Mouse (Mus musculus) layer of hippocampus, postnatal 25 days (tissue): ENCODE data around the gene Pid1. TPM values are rescaled to one million over a fixed set of nuclear protein-coding genes. Genes with fewer than 3 reads are reported as not detected.
"Not testable (repeated sequence)": the region's sequence is repeated elsewhere in the genome, so short reads cannot be mapped to it uniquely, and the experiment has no call there.

ENCODE experiments used
- DNase-seq, 2 experiments: peaks; one replicate each; pipeline ENCODE4 v3.0.0; 2022; ENCODE audit warnings: mixed read lengths in 2 of 2, low spot score in 1 of 2; ENCODE audit errors: extremely low spot score in 1 of 2
- total RNA-seq, 2 experiments: library from RNA; stranded (reverse); gene quantifications; 2 replicates each; pipeline ENCODE4 v1.2.3; 2021

The Pid1 gene
- total RNA-seq, 2 experiments from 2014 or later: 30.9 to 36.8 TPM

GRCm38 (mm10) chr1:84278359-84279255, 85.4 kb downstream of the Pid1 start:
- no peak for DNase-seq

GRCm38 (mm10) chr1:84272951-84273350, 91.0 kb downstream of the Pid1 start:
- DNase-seq: no peak

GRCm38 (mm10) chr1:84271712-84272200, 92.2 kb downstream of the Pid1 start:
- DNase-seq: no peak

DNA sequence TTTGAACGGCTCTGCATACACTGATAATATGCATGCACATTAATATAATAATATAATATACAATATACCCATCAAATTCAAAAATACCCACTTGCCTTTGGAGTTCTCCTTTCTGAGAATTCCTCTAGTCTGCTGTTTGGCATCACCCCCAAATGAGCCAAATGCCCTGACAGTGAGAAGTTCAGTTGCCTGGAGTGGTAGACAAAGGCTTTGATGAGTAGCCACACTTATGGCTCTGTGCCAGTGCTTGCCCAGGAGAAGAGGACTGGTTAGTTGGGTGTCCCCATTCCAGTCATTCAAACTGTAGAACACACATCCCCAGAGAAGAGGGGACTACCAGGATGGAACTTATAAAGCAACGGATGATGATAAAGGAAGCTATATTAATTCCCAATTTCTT, 106.3 kb downstream of the Pid1 start:
- DNase-seq: no peak

DNA sequence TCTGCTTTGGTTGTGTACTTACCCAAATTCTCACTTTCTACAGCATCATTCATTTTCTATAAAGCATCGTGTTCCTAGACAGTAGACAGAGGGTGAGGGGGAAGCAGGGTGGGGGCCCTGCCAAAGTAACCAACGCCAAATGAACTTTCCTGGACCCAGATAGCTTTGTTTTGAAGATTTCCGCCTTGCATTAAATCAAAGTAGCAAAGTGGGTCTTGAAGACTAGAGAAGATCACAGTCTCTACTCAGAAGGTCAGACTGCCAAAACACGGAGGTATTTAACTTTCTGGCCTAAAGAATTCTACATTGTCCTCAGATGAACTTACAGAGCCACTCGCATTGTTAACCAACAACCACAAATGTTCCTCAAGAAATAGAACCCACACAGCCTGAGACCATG, 109.6 kb downstream of the Pid1 start:
- DNase-seq: no peak

DNA sequence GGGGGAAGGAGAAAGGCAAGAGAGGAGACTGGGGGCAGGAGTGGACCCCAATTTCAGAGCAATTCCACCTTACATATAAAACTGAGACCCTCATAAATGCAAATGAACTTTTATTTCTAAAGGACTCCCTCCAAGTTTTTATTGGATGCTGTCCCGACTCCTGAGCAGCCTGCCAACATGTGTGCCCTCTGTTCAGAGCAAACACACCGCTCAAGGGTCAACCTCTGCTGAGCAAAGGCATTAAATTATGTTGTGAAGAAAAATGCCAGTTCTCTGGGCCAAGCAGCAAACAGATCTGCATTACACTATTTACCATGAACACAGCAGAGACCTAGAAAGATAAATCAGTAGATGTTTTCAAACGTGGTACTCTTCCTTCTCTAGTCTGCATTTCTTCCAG, 110.1 kb downstream of the Pid1 start:
- no peak for DNase-seq

GRCm38 (mm10) chr1:84251205-84251604, 112.8 kb downstream of the Pid1 start:
- no peak for DNase-seq

DNA sequence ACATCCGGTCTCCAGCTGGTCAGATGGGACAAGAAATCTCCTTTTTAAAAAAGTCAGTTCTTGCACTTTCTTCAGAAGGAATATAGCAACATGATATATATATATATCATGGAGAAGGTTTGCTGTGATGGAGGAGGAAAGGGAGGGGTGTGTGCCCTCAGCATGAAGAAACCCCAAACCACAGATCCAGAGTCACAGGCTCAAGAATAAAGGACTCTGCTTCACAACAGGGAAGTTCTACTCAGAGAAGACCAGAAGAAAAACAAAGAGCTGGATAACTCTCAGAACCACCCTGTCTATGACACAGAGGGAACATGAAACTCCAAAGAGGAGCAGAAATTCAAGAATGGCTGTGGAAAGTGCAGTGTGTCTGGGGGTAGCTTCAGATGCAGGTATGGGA, 113.2 kb downstream of the Pid1 start:
- DNase-seq: no peak

GRCm38 (mm10) chr1:84249772-84250338, 114.1 kb downstream of the Pid1 start:
- no peak for DNase-seq

- peak in 1 of 2 experiments; percentile 32 for DNase-seq
Measured at GRCm38 (mm10) chr1:84247111-84247510, 116.9 kb downstream of the Pid1 start.

GRCm38 (mm10) chr1:84241192-84241828, 122.7 kb downstream of the Pid1 start:
- no peak for DNase-seq

GRCm38 (mm10) chr1:84240203-84240602, 123.8 kb downstream of the Pid1 start:
- no peak for DNase-seq

DNA sequence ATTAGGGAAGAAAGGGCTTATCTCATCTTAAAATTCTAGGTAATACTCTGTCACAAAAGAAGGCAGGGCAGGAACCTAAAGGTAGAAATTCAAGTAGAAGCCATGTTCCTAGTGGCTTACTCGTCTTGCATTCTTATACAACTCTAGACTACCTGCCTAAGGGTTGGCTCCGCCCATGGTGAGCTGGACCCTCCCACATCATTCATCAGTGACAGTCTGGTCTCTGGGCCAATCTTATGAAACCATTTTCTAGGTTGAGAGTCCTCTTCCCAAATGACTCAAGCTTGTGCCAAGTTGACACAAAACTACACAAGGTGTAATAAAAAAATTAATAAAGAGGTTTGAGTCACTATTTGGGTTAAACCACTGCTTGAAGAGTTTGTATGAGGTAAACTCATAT, 133.5 kb downstream of the Pid1 start:
- no peak for DNase-seq

- no peak for DNase-seq
Measured at GRCm38 (mm10) chr1:84225626-84226025, 138.4 kb downstream of the Pid1 start.

GRCm38 (mm10) chr1:84222051-84222450, 141.9 kb downstream of the Pid1 start:
- DNase-seq: no peak

DNA sequence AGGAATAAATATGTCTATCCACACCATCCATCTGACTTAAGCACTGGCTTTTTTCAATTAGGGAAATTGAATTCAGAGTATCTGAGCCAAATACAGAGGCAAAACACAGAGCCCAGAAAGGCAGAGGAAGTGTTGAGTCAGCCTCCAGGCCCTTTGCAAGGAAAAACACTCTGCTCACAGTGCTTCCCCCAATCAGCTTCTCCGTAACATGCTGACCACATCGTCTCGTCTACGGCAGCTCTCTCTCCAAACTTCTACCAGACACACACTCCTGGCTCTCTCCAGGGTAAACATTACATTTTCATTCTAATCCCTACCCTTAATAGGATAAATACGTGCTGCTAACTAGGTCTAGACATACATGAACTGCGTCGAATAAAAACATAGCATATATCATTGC, 145.4 kb downstream of the Pid1 start:
- no peak for DNase-seq

DNA sequence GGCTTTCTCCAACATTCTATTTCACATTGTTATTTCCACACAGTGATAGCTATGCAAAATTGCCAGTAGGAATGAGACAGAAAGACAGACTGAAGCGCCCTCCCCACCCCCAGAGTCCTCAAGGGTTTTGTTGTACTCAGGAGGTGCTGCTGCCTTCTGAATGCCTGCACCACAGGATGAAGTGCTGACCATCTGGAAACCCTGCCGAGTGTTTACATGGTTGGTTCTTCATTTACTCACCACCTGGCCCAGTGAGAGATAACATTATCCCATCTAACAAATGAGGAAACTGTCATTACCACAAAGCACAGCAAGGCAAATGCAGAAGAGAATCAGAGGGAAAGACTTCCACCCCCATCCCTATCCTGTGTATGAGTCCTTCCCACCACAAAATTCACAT, 146.2 kb downstream of the Pid1 start:
- no peak for DNase-seq

DNA sequence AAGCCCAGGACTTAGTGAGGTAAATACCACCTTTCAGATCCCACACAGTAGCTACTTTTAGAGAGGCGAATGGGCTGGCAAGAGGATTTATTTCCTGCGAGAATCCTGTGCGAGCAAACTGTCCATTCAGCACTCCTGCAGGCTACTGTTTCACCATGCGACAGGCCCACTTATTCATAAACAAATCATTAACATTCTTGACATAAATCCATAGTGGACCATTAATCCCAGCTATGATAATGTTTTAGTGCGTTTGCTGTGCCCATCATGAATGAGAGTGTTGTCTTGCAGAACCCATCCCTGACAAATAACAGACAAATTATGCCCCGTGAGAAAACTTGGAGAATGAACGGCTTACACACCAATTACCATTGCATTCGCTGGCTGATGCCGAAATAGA, 152.5 kb downstream of the Pid1 start:
- no peak for DNase-seq

DNA sequence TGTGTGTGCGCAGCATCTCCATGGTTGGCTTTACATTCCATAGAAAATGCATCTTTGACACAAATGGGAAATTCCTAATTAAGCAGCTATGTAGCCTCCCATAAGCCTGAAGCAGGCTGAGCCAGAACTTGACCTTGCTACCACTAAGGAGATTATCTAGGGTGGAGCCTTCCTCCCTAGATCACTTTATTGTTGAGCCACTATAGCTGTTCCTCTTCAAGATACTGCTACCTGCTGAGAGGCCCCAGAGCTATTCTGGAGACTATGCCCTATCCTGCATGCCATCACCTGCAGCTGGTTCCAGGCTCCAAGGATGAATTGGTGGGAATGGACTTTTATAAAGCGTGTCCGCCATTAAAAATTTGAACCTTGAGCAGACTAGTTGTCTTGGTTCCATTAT, 158.2 kb downstream of the Pid1 start:
- DNase-seq: not testable (repeated sequence)

- DNase-seq: no peak
Measured at GRCm38 (mm10) chr1:84203494-84203893, 160.5 kb downstream of the Pid1 start.

DNA sequence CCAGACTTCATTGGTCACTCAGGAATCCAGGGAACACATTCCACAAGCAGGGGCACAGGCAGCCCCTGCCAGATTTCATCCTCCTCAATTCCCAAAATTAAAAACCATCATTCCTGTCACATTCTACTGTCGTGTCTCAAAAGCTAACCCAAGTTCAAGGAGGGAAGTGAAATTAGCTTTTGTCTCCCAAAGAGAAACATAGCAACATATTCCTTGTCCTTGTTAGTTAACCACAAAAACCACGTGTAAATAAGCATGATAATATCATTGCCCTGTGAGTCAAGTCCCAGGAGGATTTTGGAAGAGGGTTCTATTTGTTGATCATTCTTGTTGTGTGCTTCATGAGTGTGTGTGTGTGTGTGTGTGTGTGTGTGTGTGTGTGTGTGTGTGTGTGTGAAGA, 164.1 kb downstream of the Pid1 start:
- no peak for DNase-seq
